Mouse (Mus musculus) layer of hippocampus, adult 2 months (tissue): Measurements from ENCODE around the gene Ocel1. TPM values are rescaled to one million over a fixed set of nuclear protein-coding genes. Genes with fewer than 3 reads are reported as not detected.
A peak's percentile ranks its signal among the peaks of the same experiment; 100 is the strongest.

ENCODE experiments used
- DNase-seq, 2 experiments: peaks; one replicate each; pipeline ENCODE4 v3.0.0; 2022; ENCODE audit warnings: low spot score in 2 of 2
- H3K27ac ChIP-seq: fragments of 200-600 bp; 2 replicates; pipeline ENCODE4 v1.8.1; 2022
- H3K4me3 ChIP-seq: fragments of 200-600 bp; 2 replicates; pipeline ENCODE4 v1.8.1; 2022; ENCODE audit warnings: mild to moderate bottlenecking
- CTCF ChIP-seq: fragments of 200-600 bp; conservative IDR thresholded peaks from 2 replicates; pipeline ENCODE4 v1.8.1; 2022; ENCODE audit warnings: antibody characterized with exemption, mild to moderate bottlenecking, moderate library complexity
- total RNA-seq, 2 experiments: library from RNA; stranded (reverse); gene quantifications; 2 replicates each; pipeline ENCODE4 v1.2.3; 2021

The Ocel1 gene
- total RNA-seq, 2 experiments from 2014 or later: 15.4 to 15.9 TPM

DNA sequence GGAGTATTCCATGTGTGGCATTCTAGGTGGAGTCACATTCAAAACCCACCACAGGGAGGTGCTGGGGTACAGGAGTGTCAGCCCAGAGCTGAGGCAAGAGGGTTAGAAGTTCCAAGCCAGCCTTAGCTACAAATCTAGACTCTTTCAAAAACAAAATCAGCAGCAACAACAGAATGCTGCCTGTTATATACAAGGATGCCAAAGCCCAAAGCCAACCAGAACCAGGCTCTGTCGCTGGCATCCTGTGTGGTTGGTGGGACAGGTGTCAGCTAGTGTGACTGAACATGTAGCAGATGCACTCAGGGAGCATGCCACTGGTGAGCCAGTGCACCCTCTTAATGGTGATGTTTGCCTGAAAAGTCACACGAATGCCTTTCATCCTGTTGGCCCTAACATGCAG lies 29.7 kb downstream of the Ocel1 start:
- no peak for DNase-seq
- no peak overlapping the region for H3K27ac ChIP-seq
- TF ChIP-seq CTCF: 0 out of 2 replicates have a peak, but pooled peaks have one; percentile 5
- no peak overlapping the region for H3K4me3 ChIP-seq

GRCm38 (mm10) chr8:71401454-71401853 lies 30.4 kb downstream of the Ocel1 start:
- no peak for TF ChIP-seq CTCF
- no peak overlapping the region for H3K27ac ChIP-seq
- no peak overlapping the region for H3K4me3 ChIP-seq
- DNase-seq: no peak

- Histone ChIP-seq H3K4me3 (no peak overlapping the region), H3K27ac (no peak overlapping the region)
- DNase-seq: no peak
- no peak for TF ChIP-seq CTCF
These were observed 31.4 kb downstream of the Ocel1 start for GRCm38 (mm10) chr8:71402446-71402964.

DNA sequence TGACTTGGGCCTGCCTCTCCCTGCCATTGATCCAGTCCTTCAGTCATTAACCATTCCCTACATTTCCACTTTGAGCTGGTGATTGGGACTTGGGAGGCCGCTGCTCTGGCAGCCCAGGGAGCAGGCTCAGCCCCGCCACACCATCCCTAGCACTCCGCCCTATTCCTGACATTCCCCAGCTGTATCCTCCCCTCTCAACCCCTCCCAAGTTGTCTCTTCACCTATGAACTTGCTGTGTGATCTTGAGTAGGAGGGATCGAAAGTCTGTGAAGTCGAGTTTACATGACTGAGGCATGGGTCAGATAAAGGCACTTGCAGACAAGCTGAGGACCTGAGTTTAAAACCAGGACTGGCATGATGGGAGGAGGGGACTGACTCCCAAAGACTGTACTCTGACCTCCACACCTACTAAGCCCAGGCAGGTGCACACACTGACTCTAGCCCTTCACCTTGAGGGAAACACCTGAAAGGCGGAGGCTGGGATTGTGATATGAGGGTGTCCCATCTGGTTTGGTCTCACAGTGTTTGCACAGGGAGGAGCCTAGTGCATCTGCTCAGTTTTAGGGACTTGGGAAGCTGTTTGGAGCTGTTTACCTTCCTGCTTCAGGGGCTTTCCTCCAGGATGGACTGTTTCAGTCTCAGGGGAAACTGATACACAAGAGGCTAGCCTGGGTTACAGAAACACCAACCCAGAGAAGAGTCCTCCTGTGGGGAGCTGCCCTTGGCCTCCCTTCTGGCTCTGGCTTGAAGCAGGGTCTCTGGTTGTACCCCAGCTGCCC lies 32.2 kb downstream of the Ocel1 start:
- no peak overlapping the region for H3K27ac ChIP-seq
- DNase-seq: no peak
- H3K4me3 ChIP-seq: no peak overlapping the region
- no peak for TF ChIP-seq CTCF

DNA sequence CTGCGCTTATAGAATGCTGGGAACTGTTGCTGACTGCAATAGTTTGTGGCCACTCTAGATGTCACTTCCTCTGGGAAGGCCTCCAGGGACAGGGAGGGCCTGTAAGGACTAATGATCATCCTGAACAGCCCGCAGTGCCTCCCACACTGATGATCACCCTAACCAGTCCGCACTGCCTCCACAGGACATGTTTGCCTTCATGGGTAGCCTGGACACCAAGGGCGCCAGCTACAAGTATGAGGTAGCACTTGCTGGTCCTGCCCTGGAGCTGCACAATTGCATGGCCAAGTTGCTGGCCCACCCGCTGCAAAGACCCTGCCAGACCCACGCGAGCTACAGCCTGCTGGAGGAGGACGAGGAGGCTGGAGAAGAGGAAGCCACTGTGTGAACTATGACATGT lies 32.9 kb downstream of the Ocel1 start:
- DNase-seq: no peak
- no peak overlapping the region for H3K4me3 ChIP-seq
- no peak overlapping the region for H3K27ac ChIP-seq
- TF ChIP-seq CTCF: no peak

GRCm38 (mm10) chr8:71404951-71405351 lies 33.9 kb downstream of the Ocel1 start:
- Histone ChIP-seq H3K4me3 (no peak overlapping the region), H3K27ac (no peak overlapping the region; the same call in 1 of the 2 replicates)
- TF ChIP-seq CTCF: no peak
- DNase-seq: no peak

DNA sequence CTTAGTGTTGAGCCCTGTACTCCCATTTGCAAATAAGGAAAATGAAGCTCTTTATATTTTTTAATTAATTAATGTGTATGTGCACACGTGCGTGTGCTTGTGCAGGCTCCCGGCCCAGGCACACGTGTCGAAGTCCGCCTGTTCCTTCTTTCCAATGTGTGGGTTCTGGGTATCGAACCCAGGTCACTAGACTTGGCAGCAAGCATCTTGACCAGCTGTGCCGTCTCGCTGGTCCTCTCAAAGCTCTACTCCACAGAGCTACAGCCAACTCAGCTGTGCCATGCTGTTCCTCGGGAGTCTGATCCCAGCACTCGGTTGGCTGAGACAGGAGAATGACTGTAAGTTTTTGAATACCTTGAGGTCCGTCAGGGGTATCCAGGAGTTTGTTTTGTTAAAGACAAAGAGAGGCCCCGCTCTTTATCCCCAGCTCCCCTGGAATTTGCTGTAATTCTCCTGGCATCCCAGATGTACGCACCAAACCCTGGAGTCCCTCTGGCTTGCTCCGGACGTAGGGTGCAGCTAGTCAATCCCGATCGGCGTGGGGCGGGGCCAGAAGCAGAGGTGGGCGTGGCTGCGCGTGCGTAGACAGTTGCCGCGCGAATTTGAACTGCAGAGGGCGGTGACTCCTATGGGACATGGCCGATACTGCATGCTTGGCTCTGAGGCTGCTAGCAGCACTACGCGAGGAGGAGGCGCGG lies 34.5 kb downstream of the Ocel1 start, which contains the start of gene Ankle1:
Gene Ankle1 (plus strand): TSS at position 610 of the 698 bp plus-strand sequence.
- Histone ChIP-seq H3K27ac (peak within 1 kb of the TSS; percentile 58; the same call in 1 of the 2 replicates), H3K4me3 (peak within 1 kb of the TSS; percentile 52)
- TF ChIP-seq CTCF: peak; percentile 83
- peak; percentile 89 to 93 for DNase-seq

- Histone ChIP-seq H3K27ac (no peak overlapping the region), H3K4me3 (peak overlapping the region; percentile 52)
- peak; percentile 72 for TF ChIP-seq CTCF
- DNase-seq: no peak
These were observed 35.3 kb downstream of the Ocel1 start for GRCm38 (mm10) chr8:71406099-71407015.

DNA sequence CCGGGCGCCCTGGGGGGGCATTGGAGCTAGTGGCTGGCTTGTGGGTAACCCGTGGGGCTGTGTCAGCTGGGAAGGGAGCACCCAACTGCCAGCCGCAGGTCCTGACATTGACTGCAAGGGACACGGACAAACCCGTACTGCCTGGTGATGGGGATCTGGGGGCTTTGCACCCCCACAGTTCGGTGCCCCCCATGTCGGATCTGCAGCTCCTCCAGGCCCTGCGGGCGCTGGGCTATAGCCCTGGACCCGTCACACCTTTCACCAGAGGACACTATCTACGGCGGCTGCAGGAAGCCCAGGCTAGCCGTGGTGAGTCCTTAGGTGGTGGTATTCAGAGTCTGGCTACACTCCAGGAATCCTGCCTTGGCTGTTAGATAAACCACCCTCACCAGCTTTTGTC lies 36.3 kb downstream of the Ocel1 start:
- DNase-seq: no peak
- TF ChIP-seq CTCF: no peak
- H3K4me3 ChIP-seq: no peak overlapping the region
- no peak overlapping the region for H3K27ac ChIP-seq

GRCm38 (mm10) chr8:71408231-71408630 lies 37.1 kb downstream of the Ocel1 start:
- Histone ChIP-seq H3K27ac (no peak overlapping the region), H3K4me3 (no peak overlapping the region)
- DNase-seq: no peak
- no peak for TF ChIP-seq CTCF

- Histone ChIP-seq H3K27ac (no peak overlapping the region), H3K4me3 (no peak overlapping the region)
- TF ChIP-seq CTCF: no peak
- no peak for DNase-seq
These were observed 40.6 kb downstream of the Ocel1 start for GRCm38 (mm10) chr8:71411535-71412273.

- Histone ChIP-seq H3K27ac (no peak overlapping the region), H3K4me3 (no peak overlapping the region)
- no peak for DNase-seq
- TF ChIP-seq CTCF: no peak
These were observed 51.0 kb downstream of the Ocel1 start for GRCm38 (mm10) chr8:71422121-71422520.

Other genes with a start within 250 kb of the Ocel1 start
- 10 to 100 TPM; 33.7 to 33.8 TPM for gene Myo9b, start 98.6 kb upstream of the Ocel1 start, total RNA-seq
- gene Haus8, start 98.4 kb upstream of the Ocel1 start, total RNA-seq: 1 to 10 TPM; 7.0 to 9.4 TPM
- 100 to 1,000 TPM; 107 to 117 TPM for gene Use1, start 4.5 kb upstream of the Ocel1 start, total RNA-seq
- gene Nr2f6, start 10.7 kb downstream of the Ocel1 start, total RNA-seq: 10 to 100 TPM; 41.9 TPM
- gene Ushbp1, start 24.5 kb downstream of the Ocel1 start, total RNA-seq: 1 to 10 TPM; 3.3 to 4.3 TPM
- gene Babam1, start 25.6 kb downstream of the Ocel1 start, total RNA-seq: 100 to 1,000 TPM in 1 of 2 experiments, 10 to 100 TPM in 1; 98.3 to 102 TPM
- gene Ankle1, start 34.7 kb downstream of the Ocel1 start, total RNA-seq: under 1 TPM; 0.67 to 0.88 TPM
- 100 to 1,000 TPM; 260 to 270 TPM for gene Abhd8, start 92.4 kb downstream of the Ocel1 start, total RNA-seq
- gene Mrpl34, start 93.7 kb downstream of the Ocel1 start, total RNA-seq: 10 to 100 TPM; 39.7 to 45.4 TPM
- gene Dda1, start 97.9 kb downstream of the Ocel1 start, total RNA-seq: 10 to 100 TPM; 83.2 to 89.7 TPM
- 10 to 100 TPM; 52.9 to 55.3 TPM for gene Ano8, start 114.7 kb downstream of the Ocel1 start, total RNA-seq
- 10 to 100 TPM; 28.7 to 32.1 TPM for gene Gtpbp3, start 116.8 kb downstream of the Ocel1 start, total RNA-seq
- 1 to 10 TPM; 7.3 to 7.7 TPM for gene Plvap, start 140.5 kb downstream of the Ocel1 start, total RNA-seq
- gene Ccdc194, start 154.4 kb downstream of the Ocel1 start, total RNA-seq: not detected
- gene Bst2, start 166.2 kb downstream of the Ocel1 start, total RNA-seq: 1 to 10 TPM; 3.4 to 5.0 TPM
- 10 to 100 TPM; 33.8 to 34.9 TPM for gene Mvb12a, start 171.6 kb downstream of the Ocel1 start, total RNA-seq
- under 1 TPM; 0.22 to 0.31 TPM for gene Tmem221, start 187.6 kb downstream of the Ocel1 start, total RNA-seq
- gene Nxnl1, start 195.3 kb downstream of the Ocel1 start, total RNA-seq: not detected
- 100 to 1,000 TPM; 125 to 126 TPM for gene Slc27a1, start 197.6 kb downstream of the Ocel1 start, total RNA-seq
- 10 to 100 TPM; 27.5 to 34.4 TPM for gene Pgls, start 220.9 kb downstream of the Ocel1 start, total RNA-seq
- 1 to 10 TPM; 3.8 TPM for gene Fam129c, start 226.3 kb downstream of the Ocel1 start, total RNA-seq
- gene Colgalt1, start 239.7 kb downstream of the Ocel1 start, total RNA-seq: 10 to 100 TPM; 52.4 to 60.1 TPM